Mouse (Mus musculus): Measurements from ENCODE around the gene Tor4a.

- TF ChIP-seq CTCF (IDR thresholded peaks at IDR 0.05; ENCODE audit: borderline replicate concordance, control insufficient read depth, extremely low read depth, insufficient read depth, low read length, poor library complexity) (no peak), POLR2A (IDR thresholded peaks at IDR 0.05; ENCODE audit: control insufficient read depth, extremely low read depth, insufficient read depth, low read length, poor library complexity) (no peak)
Observed at GRCm38 (mm10) chr2:25234551-25235220, 38.0 kb upstream of the Tor4a start.
